Mouse (Mus musculus) kidney, adult 9 months (tissue): Measurements from ENCODE around the gene Nup133.

Experiments
- DNase-seq: peaks from one replicate; pipeline ENCODE4 v3.0.0; 2022

Nup133 gene

GRCm38 (mm10) chr8:123950077-123950802 lies 1.2 kb upstream of the Nup133 start:
- peak; percentile 80 for DNase-seq

- no peak for DNase-seq
These were observed 571 bp upstream of the Nup133 start for GRCm38 (mm10) chr8:123949686-123949986.

GRCm38 (mm10) chr8:123929026-123929425 lies 20.0 kb downstream of the Nup133 start:
- no peak for DNase-seq

- DNase-seq: no peak
These were observed 23.4 kb downstream of the Nup133 start for GRCm38 (mm10) chr8:123925671-123926070.

- peak; percentile 92 for DNase-seq
These were observed 24.3 kb downstream of the Nup133 start for GRCm38 (mm10) chr8:123924719-123925118.

- no peak for DNase-seq
These were observed 34.4 kb downstream of the Nup133 start for GRCm38 (mm10) chr8:123914635-123915034.

- no peak for DNase-seq
These were observed 36.8 kb downstream of the Nup133 start for GRCm38 (mm10) chr8:123912265-123912664.

- DNase-seq: no peak
These were observed 41.5 kb downstream of the Nup133 start for GRCm38 (mm10) chr8:123907604-123908003.

GRCm38 (mm10) chr8:123902653-123903052 lies 46.4 kb downstream of the Nup133 start:
- DNase-seq: no peak

- no peak for DNase-seq
These were observed 49.7 kb downstream of the Nup133 start for GRCm38 (mm10) chr8:123899366-123899765.

GRCm38 (mm10) chr8:123898576-123898975 lies 50.5 kb downstream of the Nup133 start:
- DNase-seq: no peak

- DNase-seq: no peak
These were observed 52.3 kb downstream of the Nup133 start for GRCm38 (mm10) chr8:123896774-123897173.

- no peak for DNase-seq
These were observed 52.7 kb downstream of the Nup133 start for GRCm38 (mm10) chr8:123896366-123896761.

GRCm38 (mm10) chr8:123895680-123896365 lies 53.2 kb downstream of the Nup133 start:
- no peak for DNase-seq

GRCm38 (mm10) chr8:123895230-123895629 lies 53.8 kb downstream of the Nup133 start:
- DNase-seq: no peak

GRCm38 (mm10) chr8:123894502-123895097 lies 54.5 kb downstream of the Nup133 start, which contains the start of gene Acta1:
TSS of gene Acta1 (minus strand) at chr8:123894751.
- DNase-seq: no peak

- no peak for DNase-seq
These were observed 55.7 kb downstream of the Nup133 start for GRCm38 (mm10) chr8:123893413-123893812.

GRCm38 (mm10) chr8:123892586-123893155 lies 56.4 kb downstream of the Nup133 start:
- DNase-seq: no peak

- DNase-seq: no peak
These were observed 57.0 kb downstream of the Nup133 start for GRCm38 (mm10) chr8:123891883-123892585.

- peak; percentile 35 for DNase-seq
These were observed 57.8 kb downstream of the Nup133 start for GRCm38 (mm10) chr8:123891271-123891670.

GRCm38 (mm10) chr8:123889797-123890196 lies 59.3 kb downstream of the Nup133 start:
- DNase-seq: no peak

- no peak for DNase-seq
These were observed 61.1 kb downstream of the Nup133 start for GRCm38 (mm10) chr8:123887956-123888355.

GRCm38 (mm10) chr8:123887163-123887562 lies 61.9 kb downstream of the Nup133 start:
- no peak for DNase-seq
